Mouse (Mus musculus): ENCODE measurements at regions not wholly inside any gene's neighbourhood (a gene's known extent, or its start where the extent isn't known, plus 50 kb on each side); places are given as distances from the start of the nearest gene placed in this dataset.

DNA sequence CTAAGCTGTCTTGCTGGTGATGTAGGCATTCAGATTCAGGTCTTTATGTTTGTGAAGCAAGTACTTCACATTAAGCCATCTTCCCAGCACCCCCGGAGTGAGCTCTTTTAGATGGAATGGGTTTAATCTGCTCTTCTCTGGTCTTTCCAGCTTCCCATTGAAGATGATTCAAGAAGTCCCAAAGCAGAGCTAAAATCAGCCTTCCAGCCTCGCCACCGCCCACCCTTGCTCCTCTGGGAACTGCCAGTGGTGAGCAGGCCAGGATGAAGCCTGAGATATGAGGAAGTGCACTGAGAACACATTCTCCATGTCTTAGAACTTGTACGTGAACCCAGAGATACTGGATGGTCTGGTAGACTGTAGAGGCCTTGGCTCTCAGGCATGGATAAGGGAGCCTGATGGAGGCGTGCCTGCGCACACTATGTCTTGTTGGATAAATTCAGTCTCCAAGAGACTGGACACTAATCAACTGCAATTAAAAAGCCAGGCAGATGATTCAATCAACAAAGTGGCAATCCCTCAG is 51.3 kb upstream of the Mrtfb start:
- in situ Hi-C loops (cut with MboI, MseI): loop anchor here (25.0 kb wide), 1 partner anchor 1857 kb away; no protein-coding TSS in a partner anchor

DNA sequence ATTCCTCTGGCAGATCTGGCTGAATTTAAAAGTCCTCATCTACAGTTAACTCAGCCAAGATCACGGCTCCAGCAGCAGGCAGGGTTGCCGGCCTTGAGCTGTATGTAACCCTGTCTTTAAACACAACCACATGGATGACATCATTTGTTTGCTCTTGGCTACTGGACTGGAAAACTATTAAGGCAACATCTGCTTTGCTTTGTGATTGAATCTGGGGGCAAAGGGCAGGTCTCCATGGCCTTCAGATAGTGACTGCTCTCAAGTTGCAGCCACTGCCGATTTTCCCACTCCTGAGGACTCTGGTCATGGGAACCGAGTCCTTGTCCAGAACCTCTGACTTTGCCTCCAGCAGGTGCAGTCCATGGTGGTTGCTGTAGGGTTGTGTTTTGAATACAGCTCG is 50.4 kb upstream of the Mrtfb start:
- in situ Hi-C loops (cut with MboI, MseI): loop anchor here (25.0 kb wide), 1 partner anchor 1856 kb away; no protein-coding TSS in a partner anchor
